Mouse (Mus musculus) ES-CJ7 (cell line): Measurements from ENCODE around the gene Ddx46.

ENCODE experiments used
- DNase-seq: peaks from one replicate; pipeline ENCODE4 v3.0.0; 2011; ENCODE audit warnings: low read depth, low spot score

The Ddx46 gene

GRCm38 (mm10) chr13:55721516-55721915 is 86.7 kb downstream of the Ddx46 start:
- no peak for DNase-seq

GRCm38 (mm10) chr13:55721995-55722394 is 87.2 kb downstream of the Ddx46 start:
- no peak for DNase-seq

- peak; percentile 33 for DNase-seq
These were observed 91.8 kb downstream of the Ddx46 start for GRCm38 (mm10) chr13:55726598-55727119.

- DNase-seq: peak; percentile 71
These were observed 92.5 kb downstream of the Ddx46 start, which contains the start of gene Pcbd2 for GRCm38 (mm10) chr13:55727120-55727838. Gene Pcbd2 (plus strand): TSS chr13:55727368.

GRCm38 (mm10) chr13:55727839-55728238 is 93.0 kb downstream of the Ddx46 start:
- DNase-seq: peak; percentile 85

- DNase-seq: peak; percentile 65
These were observed 95.9 kb downstream of the Ddx46 start for GRCm38 (mm10) chr13:55730716-55731115.
